Mouse (Mus musculus) layer of hippocampus, adult 9-11 months (tissue): ENCODE data around the gene Polr2l.

Source experiments
- DNase-seq: peaks from one replicate; pipeline ENCODE4 v3.0.0; 2022

Gene Polr2l

DNA sequence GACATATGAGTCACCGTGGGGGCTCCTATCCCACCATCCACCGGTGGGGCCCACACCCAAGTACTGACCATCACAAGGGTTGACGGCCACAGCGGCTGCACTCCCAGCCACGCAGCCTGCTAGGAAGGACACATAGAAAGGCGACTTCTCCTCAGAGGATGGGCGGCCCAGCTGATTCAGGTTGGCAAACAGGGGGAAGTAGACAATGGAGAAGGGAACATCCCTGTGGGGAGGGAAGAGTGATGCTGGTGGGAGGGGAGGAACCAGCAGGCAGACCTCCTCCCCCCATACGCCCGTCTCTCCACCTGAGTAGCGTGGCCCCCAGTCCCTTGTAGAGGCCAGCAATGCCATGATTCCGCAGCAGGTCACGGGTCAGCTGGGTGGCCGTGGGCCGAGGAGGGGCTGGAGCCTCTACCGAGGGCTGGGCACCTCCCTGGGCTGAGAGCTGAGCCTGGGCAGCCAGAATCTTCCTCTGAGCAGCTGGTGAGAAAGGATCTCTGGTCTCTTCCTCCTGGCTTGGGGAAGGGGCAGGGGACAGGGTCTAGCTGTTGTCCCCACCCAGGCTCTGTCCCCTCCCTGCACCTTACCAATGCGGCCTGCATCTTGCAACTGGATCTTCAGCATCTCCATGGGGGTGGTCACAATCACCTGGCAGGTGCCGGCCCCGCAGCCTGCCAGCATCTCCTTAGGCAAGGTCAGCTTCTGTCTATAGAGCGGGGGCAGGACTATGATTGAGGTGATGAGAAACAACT is 43.3 kb downstream of the Polr2l start:
- no peak for DNase-seq

- DNase-seq = no peak
These were observed 44.2 kb downstream of the Polr2l start for GRCm38 (mm10) chr7:141430585-141431240.

GRCm38 (mm10) chr7:141429840-141430584 is 44.9 kb downstream of the Polr2l start:
- DNase-seq = no peak

- peak; percentile 94 for DNase-seq
These were observed 45.6 kb downstream of the Polr2l start, which contains the start of gene Cend1 for GRCm38 (mm10) chr7:141429310-141429709. Gene Cend1, minus strand, starts transcription at chr7:141429491.

GRCm38 (mm10) chr7:141428701-141429100 is 46.2 kb downstream of the Polr2l start:
- no peak for DNase-seq

DNA sequence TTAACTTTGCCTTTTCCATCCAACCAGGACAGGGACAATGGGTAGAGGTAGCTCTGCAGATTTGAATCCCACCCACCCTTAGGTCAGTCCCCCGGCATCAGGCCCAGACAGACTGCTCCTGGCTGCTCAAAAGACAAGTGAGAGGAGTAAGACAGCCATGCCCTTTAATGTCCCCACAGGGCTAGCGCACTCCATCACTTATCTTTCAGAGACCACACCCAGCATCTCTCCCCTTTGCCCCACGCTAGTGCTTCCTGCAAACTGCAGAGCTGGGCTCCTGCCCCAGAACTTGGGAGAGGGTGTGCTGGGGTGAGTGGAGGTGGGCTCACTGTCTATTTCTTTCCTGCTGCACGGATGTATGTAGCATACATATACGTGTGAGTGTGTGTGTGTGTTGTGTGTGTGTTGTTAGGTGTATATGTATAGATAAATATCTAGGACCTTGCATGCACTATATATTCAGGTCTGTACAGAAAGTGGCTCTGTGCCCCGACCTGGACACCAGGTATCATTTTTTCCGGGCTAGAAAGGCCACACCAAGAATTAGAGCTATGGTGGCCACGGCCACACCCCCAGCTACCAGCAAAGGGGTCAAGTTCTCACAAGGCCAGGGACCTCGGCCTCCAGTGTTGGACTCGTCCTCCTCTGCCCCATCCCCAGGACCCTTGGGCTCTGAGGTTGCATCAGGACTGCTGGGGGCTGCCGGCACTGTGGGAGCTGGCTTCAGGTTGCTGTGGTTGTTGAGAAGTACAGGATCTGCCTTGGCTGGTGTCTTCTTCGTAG is 47.8 kb downstream of the Polr2l start:
- DNase-seq = no peak

GRCm38 (mm10) chr7:141423811-141424210 is 51.1 kb downstream of the Polr2l start:
- no peak for DNase-seq
